Mouse (Mus musculus) brain, embryonic 14.5 days (tissue): Measurements from ENCODE around the gene Marveld2.

Experiments used
- CTCF ChIP-seq: fragments of 200-500 bp; IDR thresholded peaks from 2 replicates; pipeline ENCODE4 v1.5.1; 2012; ENCODE audit warnings: inconsistent platforms, mild to moderate bottlenecking, moderate library complexity, borderline replicate concordance; ENCODE audit not compliant: insufficient read depth, insufficient read length; ENCODE audit errors: extremely low read depth
- POLR2A ChIP-seq: fragments of 200-500 bp; IDR thresholded peaks from 2 replicates; pipeline ENCODE4 v1.6.1; 2012; ENCODE audit warnings: mild to moderate bottlenecking, inconsistent platforms, borderline replicate concordance; ENCODE audit not compliant: poor library complexity, insufficient read depth, insufficient read length, severe bottlenecking; ENCODE audit errors: extremely low read depth

GRCm38 (mm10) chr13:100617583-100617982 lies 812 bp upstream of the Marveld2 start:
- TF ChIP-seq CTCF (no peak), POLR2A (no peak)
